Mouse (Mus musculus) bone marrow, adult 2 months (tissue): ENCODE results near the gene Bin2. TPM values are rescaled to one million over a fixed set of nuclear protein-coding genes. Genes with fewer than 3 reads are reported as not detected.

Experiments
- H3K27ac ChIP-seq: fragments of 200-500 bp; 2 replicates; pipeline ENCODE4 v1.5.1; 2012; ENCODE audit warnings: low read depth, mild to moderate bottlenecking, control low read depth, inconsistent platforms, low read length; ENCODE audit not compliant: control insufficient read depth, poor library complexity, insufficient read depth
- H3K4me1 ChIP-seq: fragments of 200-500 bp; 2 replicates; pipeline ENCODE4 v1.6.1; 2011; ENCODE audit warnings: low read length; ENCODE audit not compliant: control insufficient read depth, insufficient read depth
- H3K4me3 ChIP-seq: fragments of 200-500 bp; replicated peaks from 2 replicates; pipeline ENCODE3; 2011; ENCODE audit warnings: mild to moderate bottlenecking, low read depth, low read length, control low read depth; ENCODE audit not compliant: control insufficient read depth
- CTCF ChIP-seq: fragments of 200-500 bp; IDR thresholded peaks from 2 replicates; pipeline ENCODE4 v1.5.1; 2011; ENCODE audit warnings: low read length, control low read depth; ENCODE audit not compliant: control insufficient read depth, insufficient read depth
- POLR2A ChIP-seq: fragments of 200-500 bp; IDR thresholded peaks from 2 replicates; pipeline ENCODE4 v1.6.1; 2011; ENCODE audit warnings: low read depth, mild to moderate bottlenecking, control low read depth, low read length, borderline replicate concordance; ENCODE audit not compliant: control insufficient read depth
- WGBS: fragments of 180-500 bp; shearing (Covaris S2); methylation state at CpG from one replicate; pipeline ENCODE4 v1.1.7; 2018; 5-methylcytosine and 5-hydroxymethylcytosine counted together
- polyA plus RNA-seq: library from polyadenylated mRNA; stranded (reverse); fragments of >200 nt; gene quantifications from 2 replicates; pipeline ENCODE4 v1.2.4, GENCODE M21; 2011; ENCODE audit warnings: low replicate concordance; ENCODE audit not compliant: missing spikeins, insufficient read depth, insufficient read length

Bin2 gene
- polyA plus RNA-seq, 1 experiment = 139 TPM

GRCm38 (mm10) chr15:100705376-100705775 is 36.0 kb upstream of the Bin2 start:
- peak overlapping the region; percentile 44; the same call in 1 of the 2 replicates for H3K27ac ChIP-seq
- H3K4me1 ChIP-seq = peaks cover 9% of the 10 kb centered on the region
- no peak for TF ChIP-seq POLR2A
- no peak for TF ChIP-seq CTCF
- WGBS = 86% methylated on average over 1 of the region's 1 CpGs
- no peak overlapping the region for H3K4me3 ChIP-seq

GRCm38 (mm10) chr15:100703913-100704312 is 34.6 kb upstream of the Bin2 start:
- TF ChIP-seq POLR2A (no peak), CTCF (no peak)
- Histone ChIP-seq H3K4me1 (peaks cover 9% of the 10 kb centered on the region), H3K27ac (no peak overlapping the region), H3K4me3 (no peak overlapping the region)
- WGBS = 87% methylated on average over 17 of the region's 17 CpGs

- no peak overlapping the region for H3K4me3 ChIP-seq
- no peak overlapping the region for H3K27ac ChIP-seq
- TF ChIP-seq CTCF = no peak
- TF ChIP-seq POLR2A = no peak
- 65% methylated on average over 6 of the region's 6 CpGs for WGBS
- peaks cover 4% of the 10 kb centered on the region; the same call in 1 of the 2 replicates for H3K4me1 ChIP-seq
These were observed 32.5 kb upstream of the Bin2 start for GRCm38 (mm10) chr15:100701856-100702255.

- no peak overlapping the region for H3K4me3 ChIP-seq
- H3K27ac ChIP-seq = no peak overlapping the region
- 73% methylated on average over 10 of the region's 10 CpGs for WGBS
- TF ChIP-seq CTCF = no peak
- TF ChIP-seq POLR2A = no peak
- peaks cover 1% of the 10 kb centered on the region; the same call in 1 of the 2 replicates for H3K4me1 ChIP-seq
These were observed 31.8 kb upstream of the Bin2 start for GRCm38 (mm10) chr15:100701108-100701507.

GRCm38 (mm10) chr15:100700424-100700823 is 31.1 kb upstream of the Bin2 start:
- 67% methylated on average over 5 of the region's 5 CpGs for WGBS
- H3K4me1 ChIP-seq = no peaks in the 10 kb centered on the region
- no peak overlapping the region for H3K4me3 ChIP-seq
- no peak for TF ChIP-seq POLR2A
- no peak overlapping the region for H3K27ac ChIP-seq

GRCm38 (mm10) chr15:100699386-100699785 is 30.0 kb upstream of the Bin2 start:
- no peak for TF ChIP-seq POLR2A
- TF ChIP-seq CTCF = no peak
- Histone ChIP-seq H3K4me1 (no peaks in the 10 kb centered on the region), H3K4me3 (no peak overlapping the region), H3K27ac (no peak overlapping the region)
- WGBS = 46% methylated on average over 6 of the region's 6 CpGs

- H3K4me3 ChIP-seq = no peak overlapping the region
- no peak for TF ChIP-seq POLR2A
- no peak for TF ChIP-seq CTCF
- H3K4me1 ChIP-seq = no peaks in the 10 kb centered on the region
- 87% methylated on average over 10 of the region's 10 CpGs for WGBS
- H3K27ac ChIP-seq = no peak overlapping the region
These were observed 28.7 kb upstream of the Bin2 start for GRCm38 (mm10) chr15:100698078-100698477.

GRCm38 (mm10) chr15:100694406-100694805 is 25.1 kb upstream of the Bin2 start:
- WGBS = 87% methylated on average over 9 of the region's 9 CpGs
- Histone ChIP-seq H3K27ac (no peak overlapping the region), H3K4me3 (no peak overlapping the region), H3K4me1 (no peaks in the 10 kb centered on the region)
- TF ChIP-seq CTCF = no peak
- no peak for TF ChIP-seq POLR2A

GRCm38 (mm10) chr15:100691990-100692389 is 22.6 kb upstream of the Bin2 start:
- TF ChIP-seq CTCF = no peak
- TF ChIP-seq POLR2A = no peak
- Histone ChIP-seq H3K4me1 (peaks cover 1% of the 10 kb centered on the region; the same call in 1 of the 2 replicates), H3K27ac (no peak overlapping the region), H3K4me3 (no peak overlapping the region)
- 64% methylated on average over 3 of the region's 3 CpGs for WGBS
